19 mouse cellular contexts compared by ENCODE assay signal in genomic region chr7:113236135-113236534, GRCm38 (mm10).
"Had no signal": no experiment of that assay in that cellular context is flagged by ENCODE, and none has a peak within 500 bp of the region (broad histone marks: within the 10 kb centered on the region; RNA-seq: fewer than 3 reads in every experiment).

No protein-coding gene starts in this region.

- H3K4me2 ChIP-seq: liver, embryonic 12.5 days; lung, embryonic 14.5 days; midbrain, embryonic 13.5 days; midbrain, embryonic 15.5 days; neural tube, embryonic 13.5 days; neural tube, embryonic 15.5 days had no signal

- H3K4me3 ChIP-seq: liver, embryonic 12.5 days; midbrain, embryonic 10.5 days; midbrain, embryonic 13.5 days; midbrain, embryonic 15.5 days; myocyte; neural tube, embryonic 13.5 days; neural tube, embryonic 15.5 days had no signal

- H3K27ac ChIP-seq: liver, embryonic 12.5 days; liver, embryonic 14.5 days; midbrain, embryonic 10.5 days; midbrain, embryonic 13.5 days; midbrain, embryonic 15.5 days; neural tube, embryonic 13.5 days; neural tube, embryonic 15.5 days had no signal

- H3K9me3 ChIP-seq: liver, embryonic 12.5 days; midbrain, embryonic 10.5 days; midbrain, embryonic 13.5 days; midbrain, embryonic 15.5 days; neural tube, embryonic 13.5 days; neural tube, embryonic 15.5 days had no signal

- DNase-seq: lung, embryonic 14.5 days; lung, postnatal 10 days; lung, postnatal 4 days; retina, postnatal 1 day; right cerebral cortex, adult 18-20 months; right cerebral cortex, postnatal 25 days; right cerebral cortex, postnatal 4 days; spleen, adult 18-20 months; thymus, adult 18-20 months; thymus, postnatal 14 days; thymus, postnatal 36 days had no signal

- H3K9ac ChIP-seq: liver, embryonic 12.5 days; liver, embryonic 14.5 days; lung, embryonic 14.5 days; midbrain, embryonic 13.5 days; midbrain, embryonic 15.5 days; neural tube, embryonic 13.5 days; neural tube, embryonic 15.5 days had no signal

- H3K27me3 ChIP-seq: liver, embryonic 12.5 days; midbrain, embryonic 13.5 days; midbrain, embryonic 15.5 days; neural tube, embryonic 13.5 days; neural tube, embryonic 15.5 days had no signal

- H3K36me3 ChIP-seq: liver, embryonic 12.5 days; midbrain, embryonic 10.5 days; midbrain, embryonic 13.5 days; midbrain, embryonic 15.5 days; neural tube, embryonic 15.5 days had no signal

- H3K4me1 ChIP-seq: midbrain, embryonic 10.5 days; midbrain, embryonic 13.5 days; midbrain, embryonic 15.5 days had no signal

- ATAC-seq: liver, embryonic 12.5 days; midbrain, embryonic 13.5 days; midbrain, embryonic 15.5 days had no signal
